Mouse (Mus musculus): Measurements from ENCODE around the gene 1520401A03Rik.

DNA sequence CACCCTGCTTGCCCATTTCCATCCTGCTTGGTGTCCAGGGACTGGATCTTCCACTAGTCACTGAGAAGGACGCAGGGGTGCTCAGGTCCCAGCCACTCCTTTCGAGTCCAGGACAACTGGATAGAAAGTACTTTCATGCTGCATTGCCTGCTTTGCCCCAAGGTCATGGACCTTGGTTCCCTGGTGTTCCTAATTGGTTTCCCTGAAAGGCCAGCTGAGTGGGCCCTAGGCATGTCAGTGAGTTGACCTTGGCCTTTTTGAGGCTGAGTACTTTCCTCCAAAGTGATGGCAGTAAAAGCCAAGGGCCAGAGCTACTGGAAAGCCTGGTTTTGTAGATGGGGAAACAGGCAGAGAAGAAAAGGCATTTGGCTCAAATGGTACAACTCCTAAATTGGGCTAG lies 697 bp downstream of the 1520401A03Rik start:
- TF ChIP-seq CTCF (IDR thresholded peaks at IDR 0.05; ENCODE audit: low read depth) (no peak), EP300 (IDR thresholded peaks at IDR 0.05; ENCODE audit: low read depth) (no peak)
